Mouse (Mus musculus): ENCODE data around the gene Bsph1. TPM values are rescaled to one million over a fixed set of nuclear protein-coding genes. Genes with fewer than 3 reads are reported as not detected.
"Not testable (repeated sequence)": the region's sequence is repeated elsewhere in the genome, so short reads cannot be mapped to it uniquely, and the experiment has no call there.

The Bsph1 gene
- not detected in 2 replicates for polyA plus RNA-seq (2016; fragmentation: Nextera tagmentation; extraction: Ambion mirVana)

DNA sequence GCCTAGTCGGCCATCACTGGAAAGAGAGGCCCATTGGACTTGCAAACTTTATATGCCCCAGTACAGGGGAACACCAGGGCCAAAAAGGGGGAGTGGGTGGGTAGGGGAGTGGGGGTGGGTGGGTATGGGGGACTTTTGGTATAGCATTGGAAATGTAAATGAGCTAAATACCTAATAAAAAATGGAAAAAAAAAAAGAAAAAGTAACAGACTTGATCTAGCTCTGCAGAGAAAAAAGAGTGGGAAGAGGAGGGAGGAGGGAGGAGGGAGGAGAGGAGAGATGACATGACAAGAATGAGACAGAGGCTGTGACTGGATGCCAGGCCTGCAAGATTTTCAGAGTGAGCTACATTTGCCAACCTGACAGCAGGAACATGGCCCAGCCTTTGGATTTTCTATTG is at the start of gene Bsph1:
TSS of gene Bsph1 (plus strand) at position 301 of the 400 bp plus-strand sequence.
- not testable (repeated sequence) for H3K36me3 ChIP-seq; H3K4me1 ChIP-seq; H3K27me3 ChIP-seq (replicated peaks); H3K4me2 ChIP-seq (replicated peaks); H3K27ac ChIP-seq; H3K4me3 ChIP-seq; ATAC-seq (ENCODE audit: low FRiP score, low read depth); H3K9ac ChIP-seq
- H3K9me3 ChIP-seq, result peaks cover 13% of the 10 kb centered on the region; the same call in 1 of the 2 replicates
- WGBS, result 59% methylated on average over 1 of the region's 1 CpGs

DNA sequence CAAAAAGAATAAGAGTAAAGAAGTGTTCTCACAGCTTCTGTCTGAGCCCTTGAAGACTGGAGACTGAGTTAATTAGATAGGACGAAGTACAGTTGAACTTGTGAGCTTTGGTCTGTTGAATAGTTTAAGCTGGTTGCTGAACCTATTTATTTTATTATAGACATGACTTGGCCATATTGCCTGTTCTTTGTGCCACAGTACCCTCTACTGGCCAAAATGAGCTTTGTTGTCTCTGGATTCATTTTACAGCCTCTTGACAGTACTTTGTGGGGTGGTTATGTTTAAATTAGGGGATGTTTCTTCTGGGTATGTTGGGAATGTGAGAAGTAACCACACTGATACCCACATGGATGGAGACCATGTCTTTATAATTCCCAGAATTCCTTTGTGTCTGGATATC is 60.9 kb downstream of the Bsph1 start:
- no peak overlapping the region for H3K9ac ChIP-seq
- H3K4me1 ChIP-seq, result no peaks in the 10 kb centered on the region
- H3K9me3 ChIP-seq, result peaks cover 13% of the 10 kb centered on the region; the same call in 1 of the 2 replicates
- H3K36me3 ChIP-seq, result no peaks in the 10 kb centered on the region
- H3K4me2 ChIP-seq (replicated peaks), result no peak overlapping the region
- no peaks in the 10 kb centered on the region for H3K27me3 ChIP-seq (replicated peaks)
- WGBS, result 70% methylated on average over 1 of the region's 1 CpGs
- H3K27ac ChIP-seq, result no peak overlapping the region
- no peak for ATAC-seq (ENCODE audit: low FRiP score, low read depth)
- no peak overlapping the region for H3K4me3 ChIP-seq

Other genes with a start within 250 kb of the Bsph1 start
- gene Vmn1r89, start 237.8 kb upstream of the Bsph1 start, polyA plus RNA-seq (2016; fragmentation: Nextera tagmentation; extraction: Ambion mirVana), result not detected in 2 replicates
- 68.9 and 71.2 TPM in 2 replicates for gene Lig1, start 173.6 kb upstream of the Bsph1 start, polyA plus RNA-seq (2016; fragmentation: Nextera tagmentation; extraction: Ambion mirVana)
- 12.0 and 17.9 TPM in 2 replicates for gene Zswim9, start 172.1 kb upstream of the Bsph1 start, polyA plus RNA-seq (2016; fragmentation: Nextera tagmentation; extraction: Ambion mirVana)
- gene Pla2g4c, start 126.2 kb upstream of the Bsph1 start, polyA plus RNA-seq (2016; fragmentation: Nextera tagmentation; extraction: Ambion mirVana), result 0.94 and 1.0 TPM in 2 replicates
- gene Cabp5, start 52.7 kb upstream of the Bsph1 start, polyA plus RNA-seq (2016; fragmentation: Nextera tagmentation; extraction: Ambion mirVana), result not detected in 2 replicates
- not detected in 2 replicates for gene Bsph2, start 120.2 kb downstream of the Bsph1 start, polyA plus RNA-seq (2016; fragmentation: Nextera tagmentation; extraction: Ambion mirVana)
- gene Sult2a5, start 173.1 kb downstream of the Bsph1 start, polyA plus RNA-seq (2016; fragmentation: Nextera tagmentation; extraction: Ambion mirVana), result not detected in 2 replicates